Mouse (Mus musculus) liver, adult (tissue): ENCODE measurements around the gene Pigyl.

Experiments used
- GATA4 ChIP-seq: IDR thresholded peaks from 2 replicates; pipeline ENCODE4 v1.6.1; 2014; ENCODE audit warnings: mild to moderate bottlenecking, low read length; ENCODE audit not compliant: insufficient replicate concordance

Pigyl gene

GRCm38 (mm10) chr9:22134988-22135643 lies 21.5 kb upstream of the Pigyl start:
- TF ChIP-seq GATA4, result no peak

DNA sequence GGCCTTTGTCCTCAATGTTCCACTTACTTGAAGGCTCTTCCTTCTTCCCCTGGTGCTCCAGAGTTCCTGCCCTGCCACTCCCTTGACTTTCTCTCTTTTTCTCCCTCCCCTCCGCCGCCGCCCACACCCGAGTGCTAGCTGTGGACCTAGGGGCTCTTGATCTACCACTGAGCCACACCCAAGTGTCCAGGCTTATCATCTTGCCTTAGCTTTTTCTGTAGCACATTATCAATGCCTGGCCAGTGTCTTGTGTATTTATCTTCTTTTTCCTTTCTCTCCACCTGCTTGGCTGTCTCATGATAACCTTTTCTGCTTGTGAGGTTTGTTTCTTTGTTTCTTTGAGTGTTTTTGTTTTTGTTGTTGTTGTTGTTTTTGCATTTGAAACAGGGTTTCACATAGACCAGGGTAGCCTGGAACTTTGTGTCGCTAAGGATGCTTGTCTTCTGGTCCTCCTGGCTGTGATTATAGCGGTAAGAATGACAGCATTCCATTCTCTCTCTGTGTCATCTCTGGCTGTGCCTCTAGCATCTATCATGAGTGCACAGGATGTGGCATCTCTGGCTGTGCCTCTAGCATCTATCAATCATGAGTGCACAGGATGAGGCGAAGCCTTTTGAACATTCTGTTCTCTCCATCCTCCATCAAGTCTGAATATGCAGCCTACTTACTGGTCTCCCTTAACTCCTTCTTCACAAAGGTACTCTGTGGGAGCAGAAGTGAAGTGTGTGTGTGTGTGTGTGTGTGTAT lies 20.8 kb upstream of the Pigyl start, which contains the start of gene Acp5:
Acp5 (minus strand) TSS at position 68 of the 747 bp plus-strand sequence.
- TF ChIP-seq GATA4, result no peak

DNA sequence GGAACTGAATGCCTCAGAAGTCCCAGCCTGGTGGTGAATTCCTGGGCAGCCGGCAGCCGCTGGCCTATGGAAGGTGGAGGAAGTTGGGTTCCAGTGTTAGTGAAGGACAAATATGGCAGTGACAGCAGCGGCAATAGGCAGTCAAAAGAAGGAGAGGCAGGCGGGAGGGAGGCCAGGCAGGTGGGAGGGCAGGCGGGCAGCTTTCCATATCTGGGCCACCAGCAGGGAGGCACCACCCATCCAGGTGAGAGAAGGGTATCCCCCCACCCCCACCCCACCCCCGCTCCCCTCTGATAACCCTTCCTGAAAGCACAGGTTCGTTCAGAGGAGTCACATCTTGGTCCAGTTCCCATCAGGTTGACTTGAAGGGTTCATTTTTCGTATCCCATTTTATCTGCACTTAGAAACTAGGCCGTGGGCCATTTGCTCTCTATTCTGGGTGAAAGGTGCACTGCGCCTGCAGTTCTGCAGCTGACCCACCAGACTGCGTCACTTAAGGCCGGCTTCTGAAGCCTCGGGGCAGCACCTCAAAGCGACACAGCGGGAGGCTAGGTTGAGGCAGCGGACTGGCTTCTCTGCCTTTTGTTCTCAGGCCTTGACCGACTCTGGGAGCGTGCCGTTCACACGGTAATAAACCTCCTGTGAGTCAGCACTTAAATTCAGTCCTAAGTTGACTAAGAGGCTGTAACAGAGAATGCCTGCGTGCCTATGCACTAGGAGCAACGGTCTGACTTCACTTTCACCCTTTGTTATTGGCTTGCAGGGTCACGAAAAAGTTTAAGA lies 19.7 kb upstream of the Pigyl start:
- TF ChIP-seq GATA4, result no peak

- TF ChIP-seq GATA4, result no peak
These were observed 18.2 kb upstream of the Pigyl start for GRCm38 (mm10) chr9:22138480-22138879.

DNA sequence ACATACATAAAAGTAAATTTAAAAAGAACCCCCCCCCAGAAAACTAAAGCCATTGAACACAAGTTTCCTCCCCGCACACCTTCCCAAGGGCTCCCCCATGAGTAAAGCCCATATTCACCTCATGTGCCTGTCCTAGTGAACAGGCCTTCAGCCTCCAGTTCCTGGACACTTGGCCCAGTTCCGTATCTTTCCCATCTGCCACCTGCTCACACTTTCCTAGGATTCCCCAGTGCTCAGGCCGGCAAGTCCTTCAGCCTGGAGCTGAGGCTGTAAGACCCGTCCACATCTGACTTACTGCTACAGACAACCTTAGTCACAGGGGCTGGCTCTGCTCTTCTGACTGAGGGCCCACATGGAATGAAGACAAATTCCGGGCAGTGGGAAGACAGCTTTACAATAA lies 16.9 kb upstream of the Pigyl start:
- TF ChIP-seq GATA4, result no peak

- no peak for TF ChIP-seq GATA4
These were observed 13.3 kb upstream of the Pigyl start for GRCm38 (mm10) chr9:22143108-22144037.

- TF ChIP-seq GATA4, result no peak
These were observed 12.2 kb upstream of the Pigyl start for GRCm38 (mm10) chr9:22144304-22144965.

DNA sequence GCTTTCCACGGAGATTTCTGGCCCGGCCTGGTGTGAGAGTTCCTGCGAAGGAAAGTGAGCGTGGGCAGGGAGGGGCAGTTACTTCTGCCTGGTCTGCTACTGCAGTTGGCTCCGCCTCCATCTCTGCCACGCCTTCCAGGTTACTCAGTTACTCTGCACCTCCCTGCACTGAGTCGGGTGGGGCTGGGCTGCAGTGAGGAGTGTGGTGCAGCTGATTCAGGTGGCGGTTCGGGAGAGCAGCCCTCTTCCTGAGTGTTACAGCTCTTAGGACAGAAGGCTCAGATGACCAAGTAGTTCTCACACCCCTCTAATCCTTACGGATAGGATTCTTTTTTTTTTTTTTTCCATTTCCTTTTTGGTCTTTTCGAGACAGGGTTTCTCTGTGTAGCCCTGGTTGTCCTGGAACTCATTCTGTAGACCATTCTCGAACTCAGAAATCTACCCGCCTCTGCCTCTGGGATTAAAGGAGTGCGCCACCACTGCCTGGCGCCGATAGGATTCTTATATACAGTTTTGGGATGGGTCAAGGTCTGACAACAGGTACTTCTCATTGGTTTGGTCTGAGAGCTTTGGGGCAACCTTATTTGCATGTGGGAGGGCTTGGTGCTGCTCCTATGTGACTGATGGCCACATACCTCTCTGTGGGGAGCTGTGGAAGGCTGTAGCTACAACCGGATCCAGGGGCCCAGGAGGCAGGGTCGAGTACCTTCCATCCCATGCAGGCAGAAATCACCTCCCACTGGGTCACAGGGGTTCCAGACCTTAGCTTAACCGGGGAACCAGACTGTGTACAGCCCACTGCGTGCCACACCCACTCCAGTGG lies 7.0 kb upstream of the Pigyl start:
- TF ChIP-seq GATA4, result no peak

DNA sequence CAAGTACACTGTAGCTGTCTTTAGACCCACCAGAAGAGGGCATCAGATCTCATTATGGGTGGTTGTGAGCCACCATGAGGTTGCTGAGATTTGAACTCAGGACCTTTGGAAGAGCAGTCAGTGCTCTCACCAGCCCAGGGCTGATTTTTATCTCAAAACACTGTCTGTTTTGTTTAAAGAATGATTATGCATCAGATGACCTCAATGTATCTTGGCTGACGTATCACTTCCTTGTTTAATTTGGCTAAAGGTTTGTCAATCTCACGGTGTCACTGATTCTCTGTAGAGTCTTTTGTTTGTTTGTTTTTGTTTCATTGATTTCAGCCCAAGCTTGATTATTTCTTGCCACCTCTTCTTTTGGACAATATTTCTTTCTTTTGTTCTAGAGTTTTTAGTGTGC lies 5.7 kb upstream of the Pigyl start:
- TF ChIP-seq GATA4, result peak; percentile 93

DNA sequence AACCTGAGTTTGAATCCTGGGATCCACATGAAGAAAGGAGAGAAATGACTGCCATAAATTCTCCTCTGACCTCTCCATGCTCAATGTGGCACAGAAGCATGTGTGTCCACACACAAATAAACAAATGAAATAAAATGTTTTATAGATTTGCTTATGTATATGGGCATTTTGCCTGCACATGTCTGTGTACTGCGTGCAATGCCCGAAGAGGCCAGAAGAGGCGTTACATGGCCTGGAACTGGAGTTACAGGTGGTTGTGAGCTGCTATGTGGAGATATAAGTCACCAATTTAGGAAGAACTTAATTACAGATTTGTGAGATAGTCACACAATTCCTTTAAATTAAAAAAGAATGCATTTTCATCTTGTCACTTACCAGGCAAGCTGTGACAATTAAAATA lies 2.8 kb upstream of the Pigyl start:
- TF ChIP-seq GATA4, result no peak

GRCm38 (mm10) chr9:22155614-22156013 lies 1.0 kb upstream of the Pigyl start:
- TF ChIP-seq GATA4, result no peak

GRCm38 (mm10) chr9:22157516-22158265 lies 1.0 kb downstream of the Pigyl start:
- no peak for TF ChIP-seq GATA4

DNA sequence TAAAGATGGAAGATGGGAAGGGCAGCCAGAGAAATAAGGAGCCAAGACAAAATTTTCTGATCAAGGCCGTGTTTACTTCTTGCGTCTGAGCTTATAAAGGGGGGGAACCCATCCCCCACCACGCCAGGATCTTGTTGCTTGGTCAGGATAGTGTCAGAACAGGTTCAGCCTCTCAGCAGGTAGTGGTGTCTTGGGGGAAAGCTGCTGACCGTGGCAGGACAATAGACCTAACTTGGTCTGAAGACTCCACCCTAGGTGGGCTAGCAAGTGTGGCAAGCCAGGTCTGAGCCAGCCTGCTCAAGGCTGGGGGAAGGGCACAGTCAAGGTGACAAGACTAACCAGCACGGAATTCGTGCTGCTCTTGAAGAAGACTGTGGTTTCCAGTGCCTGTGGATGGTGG lies 4.7 kb downstream of the Pigyl start:
- no peak for TF ChIP-seq GATA4

- TF ChIP-seq GATA4, result no peak
These were observed 5.7 kb downstream of the Pigyl start for GRCm38 (mm10) chr9:22162305-22162704.
